Mouse (Mus musculus) R1 (cell line): ENCODE measurements around the gene Pacrg.

Experiments used
- DNase-seq: peaks from one replicate; pipeline ENCODE4 v3.0.0-alpha.2; 2018; ENCODE audit warnings: low read depth, low spot score

The Pacrg gene

DNA sequence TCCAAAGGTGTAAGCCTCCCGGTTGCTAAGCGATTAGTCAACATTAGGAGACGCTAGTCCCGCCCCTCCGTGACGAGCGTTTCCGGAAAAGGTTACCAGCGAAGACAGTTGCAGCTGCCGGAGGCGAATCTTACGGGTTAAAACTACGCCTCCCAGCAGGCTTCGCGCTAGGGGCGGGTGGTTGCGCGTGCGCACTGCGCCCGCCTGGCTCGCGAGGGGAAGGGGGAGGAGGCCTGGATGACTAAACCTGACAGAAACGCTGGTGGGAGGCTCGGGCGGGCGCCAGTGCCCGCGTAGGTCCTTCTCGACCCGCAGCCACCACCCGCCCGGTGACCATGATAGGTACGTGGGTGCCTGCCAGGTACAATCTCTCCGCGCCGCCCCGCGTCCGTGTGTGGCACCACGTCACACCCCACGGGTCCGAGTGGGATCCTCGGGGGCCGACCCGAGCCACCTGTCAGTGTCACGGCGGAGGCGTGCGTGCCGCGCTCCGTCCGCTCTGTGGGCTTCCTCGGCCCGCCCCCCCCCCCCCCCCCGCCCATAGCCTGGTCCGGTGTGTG, at the start of gene Pacrg, which contains the start of gene Prkn:
TSS of gene Pacrg (minus strand) at position 164 of the 560 bp plus-strand sequence.
TSS of gene Prkn (plus strand) at position 237 of the 560 bp plus-strand sequence.
- peak; percentile 99 for DNase-seq

DNA sequence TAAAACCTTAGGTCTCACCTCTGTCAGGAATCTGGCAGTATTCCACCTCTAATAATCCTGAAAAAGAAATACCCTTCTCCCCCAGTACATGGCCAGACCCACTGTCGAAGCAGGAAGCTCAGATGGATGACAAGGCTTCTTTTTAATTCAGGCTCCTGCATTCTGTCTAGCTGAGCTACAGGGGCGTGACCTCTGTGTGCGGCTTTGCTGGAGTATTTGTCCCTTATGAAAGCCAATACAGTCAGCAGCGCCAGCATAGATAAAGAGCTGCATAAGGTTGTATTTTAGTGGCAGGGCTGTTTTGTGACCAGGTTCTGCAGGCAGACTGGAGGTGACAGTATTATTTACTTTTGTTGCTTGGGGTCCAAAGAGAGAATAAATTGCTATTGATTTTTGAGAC, 47.8 kb upstream of the Pacrg start:
- DNase-seq = no peak

DNA sequence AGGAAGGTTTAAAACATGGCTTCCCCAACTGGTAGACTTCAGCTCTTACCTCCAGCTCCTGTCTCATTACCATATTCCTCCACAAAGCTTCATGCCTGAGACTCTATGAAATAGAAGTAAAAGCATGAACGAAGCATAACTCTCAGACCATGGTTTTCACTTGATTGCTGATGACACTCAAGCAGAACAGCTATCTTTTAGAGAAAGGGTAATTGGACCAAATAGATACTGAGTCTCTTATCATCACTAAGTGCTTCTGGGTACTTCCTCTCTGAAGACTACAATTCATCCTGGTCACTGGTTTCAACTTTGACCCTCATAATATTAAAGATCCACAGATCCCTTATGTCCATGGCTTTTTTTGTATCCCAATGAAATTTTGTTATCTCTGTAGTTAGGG, 42.1 kb upstream of the Pacrg start:
- no peak for DNase-seq

DNA sequence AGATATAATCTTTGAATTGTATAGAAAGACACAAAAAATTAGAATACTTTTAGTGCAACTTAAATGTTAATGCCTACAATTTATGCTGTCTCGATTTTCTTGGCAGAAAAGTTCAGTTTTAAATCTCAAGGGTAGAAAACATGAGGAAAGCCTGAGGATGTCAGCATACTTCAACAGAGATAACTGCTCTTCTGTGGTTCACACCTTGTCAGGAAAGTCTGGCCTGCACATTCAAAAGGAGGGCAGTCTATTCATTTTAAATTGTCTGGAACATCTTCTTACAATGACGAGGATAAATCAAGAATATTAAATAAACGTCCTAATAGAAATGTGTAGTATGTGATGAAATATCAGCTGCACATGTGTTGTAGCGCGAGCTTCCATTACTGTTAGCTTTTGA, 38.9 kb upstream of the Pacrg start:
- DNase-seq = no peak

DNA sequence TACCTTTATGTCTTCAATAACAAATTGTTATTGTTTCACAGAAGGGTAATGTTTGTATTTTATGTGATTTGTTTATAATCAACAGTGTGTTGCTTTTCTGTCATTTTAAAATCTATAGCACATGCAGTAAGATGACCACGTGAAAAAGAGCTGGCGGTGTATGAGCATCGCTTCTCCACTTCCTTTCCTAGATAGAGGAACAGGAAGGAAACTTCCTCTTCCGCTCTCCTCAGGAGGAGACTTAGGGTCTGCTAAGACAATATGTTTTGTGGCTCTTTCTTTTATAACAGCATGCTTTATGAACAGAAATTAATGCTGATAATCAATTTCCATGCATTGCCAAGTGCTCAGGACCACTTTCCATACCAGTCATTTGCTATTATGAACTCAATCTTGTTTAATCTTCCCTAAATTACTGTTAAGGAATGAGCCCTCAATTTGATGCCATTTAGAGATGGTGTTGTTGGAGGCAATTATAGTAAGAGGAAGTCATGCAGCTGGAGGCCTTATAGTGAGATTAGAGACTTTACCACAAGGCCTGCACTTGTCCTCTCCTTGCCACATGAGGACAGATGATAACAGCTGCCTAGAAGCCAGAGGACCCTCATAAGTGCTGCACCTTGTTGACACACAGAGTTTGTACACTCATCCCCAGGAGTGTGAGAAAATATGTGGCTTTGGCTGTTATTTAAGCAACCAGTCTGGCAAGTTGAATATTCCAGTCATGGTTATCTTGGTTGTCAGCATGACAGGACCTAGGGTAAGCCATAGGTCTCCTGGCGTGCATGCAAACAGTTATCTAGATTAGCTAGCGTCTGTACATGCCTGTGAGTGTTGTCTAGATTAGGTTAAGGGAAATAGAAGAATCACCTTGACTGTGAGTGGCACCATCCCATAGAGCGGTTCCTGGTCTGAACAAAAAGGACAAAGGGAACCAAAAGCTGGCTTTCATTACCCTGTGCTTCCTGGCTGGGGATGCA, 34.4 kb upstream of the Pacrg start:
- DNase-seq = no peak

DNA sequence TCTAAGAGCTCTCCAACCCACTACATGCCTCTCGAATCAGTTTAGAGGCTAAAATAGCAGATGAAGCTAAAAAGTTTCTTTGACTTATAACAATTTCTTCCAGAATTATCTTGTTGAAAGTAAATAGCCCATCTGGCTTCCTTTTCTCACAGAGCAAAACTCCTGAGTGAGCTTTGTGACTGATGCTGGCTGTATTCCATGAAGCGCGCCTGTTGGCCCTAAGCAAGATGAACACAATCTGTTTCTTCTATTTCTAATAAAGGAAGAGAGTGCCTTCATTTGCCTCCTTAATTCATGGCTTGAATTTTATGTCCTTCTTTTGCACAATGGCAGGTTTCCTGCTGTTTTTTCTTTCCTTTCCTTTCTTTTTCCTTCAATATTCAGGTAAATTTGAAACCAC, 14.1 kb upstream of the Pacrg start:
- no peak for DNase-seq

DNA sequence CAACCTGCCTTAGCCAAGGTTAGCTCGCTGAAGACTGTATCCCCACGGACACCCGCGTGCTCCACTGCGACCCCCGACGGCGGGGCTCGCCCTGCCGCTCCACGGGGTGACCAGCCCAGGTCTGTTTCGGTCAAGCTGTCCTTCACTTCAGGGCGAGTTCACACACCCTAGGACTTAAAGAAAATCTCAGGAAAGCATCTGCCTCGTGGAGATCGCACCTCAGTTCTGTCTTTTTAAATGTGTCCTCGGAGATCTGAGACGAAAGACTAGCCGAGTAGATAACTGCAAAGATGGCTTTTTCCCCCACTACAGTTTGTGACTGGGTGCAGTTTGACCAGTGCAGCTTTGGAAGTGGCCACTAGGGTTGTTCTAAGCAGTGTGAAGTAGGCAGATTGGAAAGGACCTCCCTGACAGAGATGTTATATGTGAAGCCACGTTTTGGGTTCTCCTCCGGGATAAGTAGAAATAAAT, 655 bp upstream of the Pacrg start:
- peak; percentile 84 for DNase-seq

DNA sequence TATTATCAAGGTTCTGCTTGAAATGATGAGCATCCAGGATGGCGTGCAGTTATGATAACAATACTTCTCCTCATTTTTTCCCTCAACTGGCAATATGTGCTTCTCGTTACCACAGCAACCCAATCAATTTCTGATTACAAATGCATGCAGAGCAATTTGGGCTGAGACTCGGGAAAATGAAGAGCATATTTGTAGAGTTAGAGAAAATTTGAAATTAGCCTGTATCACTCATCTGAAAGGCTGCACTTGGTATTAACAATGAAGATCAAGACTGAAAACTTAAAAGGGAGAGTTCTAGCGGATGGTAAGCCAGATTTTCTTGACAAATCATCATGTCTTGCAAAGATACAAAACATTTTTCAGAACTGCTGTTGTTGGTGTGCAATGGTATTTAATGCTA, 21.1 kb downstream of the Pacrg start:
- no peak for DNase-seq

DNA sequence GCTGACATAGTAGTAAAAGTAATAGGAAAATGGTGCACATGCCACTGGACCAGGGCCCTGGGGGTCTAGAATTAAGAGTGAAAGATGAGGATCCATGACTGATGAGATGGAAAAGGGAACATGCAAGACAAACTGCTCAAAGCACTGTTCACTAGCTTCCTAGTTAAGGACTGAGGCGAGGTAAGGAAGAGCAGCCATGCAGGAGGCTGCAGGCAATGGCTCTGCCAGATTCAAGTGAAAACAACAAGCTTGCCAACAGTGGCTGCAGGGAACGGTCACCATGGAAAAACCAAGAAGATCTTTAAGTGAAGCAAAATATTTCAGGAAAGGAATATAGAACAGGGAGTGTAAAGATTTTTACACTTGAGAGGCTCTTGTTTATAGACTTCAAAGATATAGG, 31.5 kb downstream of the Pacrg start:
- DNase-seq = no peak

DNA sequence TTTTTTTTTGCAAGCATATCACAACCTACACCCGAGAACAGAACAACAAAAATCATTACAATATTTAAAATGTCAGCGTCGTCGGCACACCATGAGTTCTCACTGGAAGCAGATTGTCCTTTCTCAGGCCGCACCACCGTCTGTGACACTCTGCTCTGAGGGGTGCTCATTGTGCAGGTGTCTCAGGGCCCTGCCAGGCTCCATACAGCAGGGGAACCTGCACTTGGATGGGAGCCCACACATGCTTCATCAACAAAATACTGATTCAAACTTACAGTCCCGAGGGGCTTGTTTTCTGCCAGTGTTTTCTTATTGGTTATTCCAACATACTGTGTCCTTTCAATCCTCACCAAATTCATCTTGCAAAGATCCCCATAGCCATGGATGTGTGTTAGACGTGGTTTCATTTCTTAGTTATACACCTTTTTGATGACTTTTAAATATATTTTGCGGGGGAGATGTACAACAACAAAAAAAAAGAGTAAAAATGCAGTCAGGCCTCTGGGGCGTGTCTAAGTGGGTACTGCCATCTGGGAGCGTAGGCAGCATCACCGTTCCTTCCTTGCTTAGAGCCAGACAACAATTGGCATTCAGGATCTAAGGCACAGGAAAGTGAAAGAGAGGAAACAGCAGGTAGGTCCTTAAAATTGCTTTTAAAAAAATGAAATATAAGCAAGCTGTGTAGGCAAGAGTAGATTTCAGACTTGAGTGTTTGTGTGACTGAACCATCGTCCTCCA, 32.7 kb downstream of the Pacrg start:
- DNase-seq = no peak

DNA sequence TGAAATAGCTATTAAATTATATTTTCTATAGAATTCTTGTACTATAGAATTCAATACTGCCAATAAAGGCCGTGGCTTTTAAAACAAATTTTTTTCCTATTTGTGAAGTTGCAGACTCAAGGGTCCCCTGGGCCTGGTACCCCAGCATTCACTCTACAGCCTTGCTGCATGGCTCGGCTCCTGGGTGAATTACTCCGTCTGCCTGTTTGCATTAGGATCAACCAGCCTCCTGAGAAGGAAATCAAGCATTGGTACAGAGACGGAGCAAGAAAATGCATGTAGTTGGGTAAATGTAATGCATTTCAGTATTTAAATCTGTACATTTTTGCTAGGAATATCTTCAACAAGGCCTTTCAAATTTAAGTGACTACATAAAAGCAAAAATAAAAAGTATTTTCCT, 33.4 kb downstream of the Pacrg start:
- no peak for DNase-seq

DNA sequence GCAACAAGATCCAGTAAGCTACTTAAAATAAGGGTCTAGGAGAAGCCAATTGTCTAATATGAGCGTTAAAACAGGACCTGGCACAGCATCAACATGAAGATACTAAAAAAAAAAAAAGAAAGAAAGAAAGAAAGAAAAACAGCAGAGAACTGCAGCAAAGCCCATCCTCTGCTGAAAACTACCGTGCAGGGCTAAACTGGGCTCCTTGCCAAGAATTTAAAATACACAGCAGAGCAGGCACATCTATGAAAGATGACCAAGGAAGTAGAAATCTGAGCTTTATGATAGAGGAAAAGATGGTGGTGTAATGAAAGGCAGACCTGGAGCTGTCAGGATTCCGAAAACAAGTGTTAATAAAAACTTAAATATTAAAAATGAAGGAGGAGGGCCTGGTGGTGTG, 48.5 kb downstream of the Pacrg start:
- DNase-seq = no peak

DNA sequence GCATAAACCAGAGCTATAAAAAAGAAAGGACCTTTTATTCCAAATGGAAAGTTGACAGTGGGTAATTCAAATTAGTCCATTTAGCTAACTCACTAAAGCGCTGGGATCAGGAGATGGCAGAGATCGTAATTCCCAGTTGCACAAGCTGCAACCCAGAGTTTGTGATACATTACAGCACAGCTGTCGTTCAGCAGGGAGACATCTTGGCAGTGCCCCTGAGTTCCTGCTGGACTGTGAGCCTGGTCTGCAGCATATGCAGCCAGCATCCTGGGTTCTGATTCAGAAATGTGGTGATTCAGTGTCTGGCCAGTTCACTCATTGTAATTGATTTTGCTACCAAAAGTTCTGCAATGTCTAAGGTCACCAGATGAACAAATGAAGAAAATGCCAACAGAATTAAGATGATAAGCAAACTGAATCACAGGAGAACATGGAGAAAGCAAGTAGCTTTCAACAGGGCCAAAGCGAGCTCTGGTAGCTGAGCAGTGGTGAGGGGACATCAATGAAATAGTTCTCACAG, 55.6 kb downstream of the Pacrg start:
- DNase-seq = no peak

DNA sequence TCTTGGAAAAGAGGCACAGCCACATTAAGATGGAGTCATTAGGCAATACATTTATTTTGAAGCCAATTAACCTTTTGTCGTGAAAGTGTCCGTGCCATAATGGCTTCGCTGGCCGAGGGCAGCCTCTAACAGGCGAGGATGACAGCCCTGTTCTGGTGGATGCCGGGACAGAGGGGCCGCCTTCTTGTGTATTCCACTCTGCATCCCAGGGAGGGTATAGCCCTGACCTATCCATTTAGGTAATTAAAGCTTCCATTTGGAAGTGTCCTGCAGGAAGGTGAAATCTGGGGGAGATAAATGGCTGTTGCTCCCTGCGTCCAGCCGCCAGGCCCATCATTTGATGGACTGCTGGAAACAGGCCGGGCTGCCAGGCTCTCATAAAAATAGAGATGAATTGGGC, 63.6 kb downstream of the Pacrg start:
- DNase-seq = no peak

DNA sequence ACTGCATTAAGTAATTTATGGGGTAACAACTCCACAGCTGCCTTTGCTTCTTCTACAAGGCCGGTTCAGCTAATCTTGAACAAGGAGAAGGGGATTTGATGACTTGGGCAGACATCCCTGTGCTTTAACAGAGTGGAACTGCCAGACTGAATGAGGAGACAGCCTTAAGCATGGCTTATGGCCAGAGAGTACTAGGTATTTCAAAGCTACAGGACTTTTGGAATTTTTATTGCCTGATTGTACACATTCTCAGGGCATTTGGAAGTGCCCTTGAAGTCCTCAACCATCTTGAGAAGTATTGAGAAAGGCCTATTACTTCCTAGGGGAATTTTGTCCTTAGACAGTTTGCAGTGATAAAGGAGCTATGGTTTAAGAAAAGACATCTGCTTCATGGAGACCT, 65.6 kb downstream of the Pacrg start:
- DNase-seq = no peak

DNA sequence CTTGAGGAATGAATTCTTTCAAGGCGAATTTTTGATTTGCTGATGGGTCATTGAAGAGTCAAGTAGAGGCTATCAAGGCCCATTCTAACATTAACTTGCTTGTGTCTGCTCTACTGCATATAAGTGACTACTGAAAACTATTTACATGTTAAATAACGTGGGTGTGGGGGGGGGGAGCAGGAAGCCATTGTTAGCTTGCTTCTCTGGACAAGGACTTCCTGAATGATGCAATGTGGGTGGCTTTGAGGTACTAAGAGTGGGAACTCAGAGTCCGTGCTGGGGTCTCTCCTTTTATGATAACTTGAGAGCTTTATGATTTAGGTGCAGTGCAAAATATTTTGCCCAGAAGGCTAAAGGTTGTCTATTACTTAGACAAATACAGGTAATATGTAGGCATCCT, 67.9 kb downstream of the Pacrg start:
- DNase-seq = peak; percentile 30

DNA sequence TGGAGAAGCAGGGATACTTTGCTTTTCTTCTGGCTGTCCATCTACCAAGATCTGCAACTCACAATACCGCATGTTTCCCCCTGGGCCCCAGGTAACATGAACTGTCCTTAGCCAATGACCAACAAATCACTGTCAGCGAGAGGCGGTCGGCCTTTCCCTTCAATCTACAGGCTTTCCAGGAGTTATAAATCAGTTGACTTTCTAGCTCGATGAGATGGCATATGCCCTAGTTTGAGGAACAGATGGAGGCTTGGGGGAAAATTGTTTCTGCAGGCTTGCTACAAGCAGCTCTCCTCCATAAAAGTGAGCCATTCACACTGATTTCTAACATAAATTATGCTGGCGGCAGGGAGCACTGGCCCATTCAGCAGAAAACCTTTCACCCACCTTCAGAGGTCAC, 70.2 kb downstream of the Pacrg start:
- no peak for DNase-seq

DNA sequence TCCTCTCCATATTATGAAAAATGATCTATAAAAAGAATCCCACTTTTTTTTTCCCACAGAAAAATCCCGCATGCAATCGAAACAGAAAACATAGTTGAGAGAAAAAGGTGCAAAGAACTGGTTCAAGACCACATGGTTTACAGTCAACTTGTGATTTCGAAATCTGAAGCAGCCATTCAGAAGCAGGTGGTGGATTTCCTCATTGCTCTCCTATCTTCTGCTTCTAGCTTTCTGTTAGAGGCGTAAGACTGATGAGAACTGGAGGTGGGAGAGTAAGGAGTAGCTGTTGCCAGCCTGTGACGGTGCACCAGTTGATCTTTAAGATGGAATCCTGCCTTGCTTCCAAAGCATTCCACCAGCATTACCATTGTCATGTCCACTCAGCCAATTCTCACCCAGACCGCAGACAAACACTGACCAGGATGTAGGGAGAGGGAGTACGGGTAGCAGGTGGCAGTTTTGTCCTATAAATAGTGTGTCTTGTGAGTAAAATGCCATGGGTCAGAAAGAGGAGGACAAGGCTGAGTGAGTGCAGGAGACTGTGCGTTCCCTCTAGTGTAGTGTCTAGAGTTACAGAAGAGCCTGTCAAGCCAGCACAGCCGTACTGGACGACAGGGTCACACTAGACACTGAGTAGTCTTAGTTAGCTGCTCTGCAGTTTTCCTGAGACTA, 73.2 kb downstream of the Pacrg start:
- DNase-seq = no peak

DNA sequence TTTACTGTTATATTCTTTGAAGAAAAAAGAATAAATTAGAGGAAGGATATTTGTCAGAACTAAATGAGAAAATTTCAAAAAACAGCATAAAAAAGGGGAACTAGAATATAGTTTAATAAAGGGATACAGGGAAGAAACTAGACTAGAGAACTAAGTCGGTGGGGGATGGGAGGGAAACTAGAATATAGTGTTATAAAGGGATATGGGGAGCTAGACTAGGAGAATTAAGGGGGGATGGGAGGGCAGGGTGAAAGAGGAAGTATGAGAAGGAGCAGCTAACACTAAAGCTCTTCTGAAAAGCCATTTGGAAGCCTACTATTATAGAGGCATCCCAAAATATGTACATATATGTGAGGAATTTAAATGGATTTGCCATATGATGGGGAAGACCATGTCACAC, 75.8 kb downstream of the Pacrg start:
- no peak for DNase-seq

DNA sequence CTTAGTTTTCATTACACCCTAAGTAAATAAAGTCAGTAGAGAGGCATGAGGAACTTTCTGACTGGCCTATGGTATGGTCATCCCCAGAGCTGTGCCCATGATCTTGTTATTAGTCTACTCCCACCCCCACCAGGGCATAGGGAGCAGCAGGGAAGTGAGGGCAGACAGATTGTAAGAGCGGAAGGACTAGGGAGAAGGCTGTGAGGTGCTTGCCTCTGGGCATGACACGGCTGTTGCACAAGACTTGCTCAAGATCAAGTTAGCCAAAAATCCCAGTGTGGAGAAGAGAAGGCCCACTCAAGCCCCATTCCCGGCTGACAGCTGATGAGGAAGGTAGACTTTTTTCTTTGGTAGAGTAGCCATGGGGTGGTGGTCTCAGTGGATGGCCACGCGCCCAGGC, 82.7 kb downstream of the Pacrg start:
- DNase-seq = no peak

DNA sequence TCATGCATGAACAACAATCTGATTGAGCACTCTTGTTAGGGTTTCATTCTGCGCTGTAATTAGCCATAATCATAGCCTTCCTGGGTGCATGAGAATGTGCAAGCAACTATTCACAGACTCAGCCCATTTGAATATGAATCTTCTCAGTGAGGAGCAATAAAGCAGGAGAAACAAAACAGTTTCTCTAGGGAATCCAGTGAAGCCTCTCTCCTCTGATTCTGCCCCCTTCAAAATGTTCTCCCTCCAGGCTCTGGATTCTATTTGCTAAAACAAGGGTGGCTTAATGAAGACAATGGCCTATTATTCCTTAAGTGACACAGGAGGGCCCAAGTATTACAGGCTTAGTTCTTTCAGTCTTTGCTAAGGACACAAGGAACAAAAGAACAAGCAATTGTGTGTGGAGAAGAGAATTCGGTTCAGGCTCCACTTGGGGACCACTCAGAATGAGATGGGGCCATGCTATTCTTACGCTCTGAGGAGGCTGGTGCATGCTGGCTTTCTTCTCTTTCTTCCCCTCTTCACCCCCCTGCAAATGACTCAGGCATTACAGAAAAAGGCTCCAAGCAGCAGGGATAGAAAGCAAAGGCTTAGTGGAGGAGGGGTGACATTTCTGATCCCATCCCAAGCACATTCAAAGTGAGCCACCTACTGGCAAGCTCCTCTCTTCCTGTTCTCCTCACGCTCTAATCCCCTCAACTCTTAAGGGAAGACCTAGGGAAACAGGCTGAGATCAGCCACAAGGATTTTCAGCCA, 95.2 kb downstream of the Pacrg start:
- peak; percentile 73 for DNase-seq
